Mouse (Mus musculus): ENCODE measurements at regions not wholly inside any gene's neighbourhood (a gene's known extent, or its start where the extent isn't known, plus 50 kb on each side); places are given as distances from the start of the nearest gene placed in this dataset.

- DNase-seq (ENCODE audit: extremely low read depth, low read depth): no peak
Measured at GRCm38 (mm10) chr4:35417866-35418265, 191.9 kb upstream of the C9orf72 start.

GRCm38 (mm10) chr4:35413488-35413887 is 187.5 kb upstream of the C9orf72 start:
- no peak for DNase-seq (ENCODE audit: extremely low read depth, low read depth)

- no peak for DNase-seq (ENCODE audit: extremely low read depth, low read depth)
Measured at GRCm38 (mm10) chr4:35405301-35406006, 179.5 kb upstream of the C9orf72 start.

- no peak for DNase-seq (ENCODE audit: extremely low read depth, low read depth)
Measured at GRCm38 (mm10) chr4:35404068-35404467, 178.1 kb upstream of the C9orf72 start.

- DNase-seq (ENCODE audit: extremely low read depth, low read depth): no peak
Measured at GRCm38 (mm10) chr4:35403594-35403993, 177.6 kb upstream of the C9orf72 start.

- no peak for DNase-seq (ENCODE audit: extremely low read depth, low read depth)
Measured at GRCm38 (mm10) chr4:35402376-35403133, 176.6 kb upstream of the C9orf72 start.

GRCm38 (mm10) chr4:35401783-35402182 is 175.8 kb upstream of the C9orf72 start:
- no peak for DNase-seq (ENCODE audit: extremely low read depth, low read depth)

- DNase-seq (ENCODE audit: extremely low read depth, low read depth): no peak
Measured at GRCm38 (mm10) chr4:35400511-35400910, 174.5 kb upstream of the C9orf72 start.

GRCm38 (mm10) chr4:35395583-35395877 is 169.6 kb upstream of the C9orf72 start:
- DNase-seq (ENCODE audit: extremely low read depth, low read depth): no peak

- no peak for DNase-seq (ENCODE audit: extremely low read depth, low read depth)
Measured at GRCm38 (mm10) chr4:35394821-35395582, 169.0 kb upstream of the C9orf72 start.

- DNase-seq (ENCODE audit: extremely low read depth, low read depth): no peak
Measured at GRCm38 (mm10) chr4:35375791-35376190, 149.8 kb upstream of the C9orf72 start.

- DNase-seq (ENCODE audit: extremely low read depth, low read depth): no peak
Measured at GRCm38 (mm10) chr4:35373213-35373860, 147.4 kb upstream of the C9orf72 start.

- peak; percentile 33 for DNase-seq (ENCODE audit: extremely low read depth, low read depth)
Measured at GRCm38 (mm10) chr4:35372528-35373212, 146.7 kb upstream of the C9orf72 start.

- DNase-seq (ENCODE audit: extremely low read depth, low read depth): no peak
Measured at GRCm38 (mm10) chr4:35364161-35364560, 138.2 kb upstream of the C9orf72 start.

GRCm38 (mm10) chr4:35362176-35362575 is 136.2 kb upstream of the C9orf72 start:
- no peak for DNase-seq (ENCODE audit: extremely low read depth, low read depth)

GRCm38 (mm10) chr4:35359376-35359775 is 133.4 kb upstream of the C9orf72 start:
- no peak for DNase-seq (ENCODE audit: extremely low read depth, low read depth)

GRCm38 (mm10) chr4:35356904-35357563 is 131.1 kb upstream of the C9orf72 start:
- no peak for DNase-seq (ENCODE audit: extremely low read depth, low read depth)

- no peak for DNase-seq (ENCODE audit: extremely low read depth, low read depth)
Measured at GRCm38 (mm10) chr4:35356051-35356450, 130.1 kb upstream of the C9orf72 start.

GRCm38 (mm10) chr4:35354046-35354445 is 128.1 kb upstream of the C9orf72 start:
- no peak for DNase-seq (ENCODE audit: extremely low read depth, low read depth)

GRCm38 (mm10) chr4:35352606-35353005 is 126.6 kb upstream of the C9orf72 start:
- DNase-seq (ENCODE audit: extremely low read depth, low read depth): no peak

- DNase-seq (ENCODE audit: extremely low read depth, low read depth): no peak
Measured at GRCm38 (mm10) chr4:35350465-35350864, 124.5 kb upstream of the C9orf72 start.

All from MEL-GATA-1-ER (cell line).